Mouse (Mus musculus): ENCODE results near the gene Scml4. TPM values are rescaled to one million over a fixed set of nuclear protein-coding genes. Genes with fewer than 3 reads are reported as not detected.

The Scml4 gene
- total RNA-seq, 2 experiments from 2014 or later, result 7.7 to 8.4 TPM

DNA sequence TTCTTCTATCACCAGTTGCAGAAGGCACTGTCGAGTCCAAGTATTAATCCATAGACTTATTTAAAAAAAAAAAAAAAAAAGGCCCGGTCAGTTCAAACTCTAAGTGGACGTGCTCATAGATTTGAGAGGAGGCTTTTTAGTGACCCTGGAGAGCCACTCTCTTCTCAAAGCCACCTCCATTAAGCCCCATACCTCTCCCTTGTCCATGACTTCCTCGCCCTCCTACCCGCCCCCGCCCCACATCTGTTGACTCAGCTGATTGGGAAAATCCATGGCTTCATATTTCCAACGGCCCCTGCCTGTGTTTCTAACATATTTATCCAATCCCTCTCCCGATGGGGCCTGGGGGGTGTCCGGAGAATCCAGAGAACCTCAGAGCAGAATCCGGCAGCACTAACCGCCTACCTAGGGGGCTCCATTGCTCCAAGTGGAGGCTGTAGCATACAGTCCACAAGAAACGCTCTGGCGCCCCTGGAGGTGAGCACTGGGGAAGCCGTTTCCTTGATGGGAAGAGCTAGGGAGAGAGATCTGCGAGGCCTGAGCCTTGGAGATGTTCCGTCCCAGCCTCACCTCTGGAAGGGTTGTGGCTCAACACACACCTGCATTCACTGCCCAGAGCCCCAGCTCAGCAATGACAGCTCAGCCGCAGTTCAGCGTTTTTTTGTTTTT, 112.5 kb downstream of the Scml4 start:
- peak in 1 of 2 experiments; percentile 88 for DNase-seq (ENCODE audit: extremely low spot score in 1 of 2, low spot score in 2 of 2)
- intact Hi-C loops (cut with DNase I), result no loop called here

DNA sequence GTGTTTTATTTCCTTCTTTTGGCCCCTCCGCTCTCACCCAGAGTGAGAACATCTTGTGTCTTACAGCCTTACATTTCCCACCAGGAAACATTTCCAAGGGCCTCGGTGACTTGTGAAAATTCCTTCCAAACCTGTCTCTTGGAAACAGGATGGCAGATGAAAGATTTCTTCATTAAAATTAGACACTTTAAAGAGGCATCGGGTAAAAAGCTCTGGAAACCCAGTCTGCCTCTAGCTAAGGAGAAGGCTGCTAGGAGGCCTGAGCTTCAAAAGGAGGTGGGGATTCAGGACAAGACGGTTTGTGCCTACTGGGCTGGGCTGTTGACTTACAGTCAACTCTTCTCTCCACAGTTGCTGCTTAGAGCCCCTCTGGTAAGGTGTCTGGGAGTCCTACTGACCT, 113.4 kb downstream of the Scml4 start:
- intact Hi-C loops (cut with DNase I), result no loop called here
- DNase-seq (ENCODE audit: extremely low spot score in 1 of 2, low spot score in 2 of 2), result no peak

DNA sequence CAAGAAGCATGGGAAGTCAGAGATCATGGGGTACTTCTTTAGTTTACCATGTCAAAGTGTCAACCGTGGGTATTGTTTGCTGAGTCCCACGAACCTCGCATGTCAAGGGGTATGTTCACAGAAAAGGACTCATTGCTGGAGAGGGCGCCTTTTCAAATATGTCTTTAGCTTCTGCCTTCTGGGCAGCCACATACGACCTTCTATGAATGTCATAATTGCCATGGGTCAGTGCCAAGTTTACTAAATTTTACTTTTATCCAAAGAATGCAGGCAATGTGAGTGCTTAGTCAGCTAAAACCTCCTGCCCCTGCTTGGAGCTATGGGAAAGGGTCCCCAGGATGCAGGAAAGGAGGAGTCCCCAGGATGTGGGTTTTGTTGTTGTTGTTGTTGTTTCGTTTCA, 116.4 kb downstream of the Scml4 start:
- intact Hi-C loops (cut with DNase I), result no loop called here
- DNase-seq (ENCODE audit: extremely low spot score in 1 of 2, low spot score in 2 of 2), result no peak

DNA sequence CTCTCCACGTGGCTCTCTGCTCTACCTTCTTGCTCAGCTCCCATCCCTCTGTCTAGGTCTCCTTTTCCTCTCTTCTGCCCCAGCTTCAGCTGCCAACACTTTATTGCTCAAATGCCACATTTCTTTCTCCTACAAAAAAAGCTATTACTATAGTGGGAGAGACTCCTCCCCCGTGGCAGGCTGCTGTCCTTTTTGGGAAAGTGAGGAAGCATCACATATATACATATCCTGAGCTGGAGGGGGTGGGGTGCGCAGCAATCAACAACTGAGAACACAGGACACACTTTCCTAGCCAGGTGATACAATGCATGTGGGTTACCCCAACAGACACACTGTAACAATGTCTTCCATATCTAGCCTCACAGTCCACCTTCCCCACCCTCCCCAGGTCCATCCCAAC, 118.2 kb downstream of the Scml4 start:
- no peak for DNase-seq (ENCODE audit: extremely low spot score in 1 of 2, low spot score in 2 of 2)
- intact Hi-C loops (cut with DNase I), result no loop called here

DNA sequence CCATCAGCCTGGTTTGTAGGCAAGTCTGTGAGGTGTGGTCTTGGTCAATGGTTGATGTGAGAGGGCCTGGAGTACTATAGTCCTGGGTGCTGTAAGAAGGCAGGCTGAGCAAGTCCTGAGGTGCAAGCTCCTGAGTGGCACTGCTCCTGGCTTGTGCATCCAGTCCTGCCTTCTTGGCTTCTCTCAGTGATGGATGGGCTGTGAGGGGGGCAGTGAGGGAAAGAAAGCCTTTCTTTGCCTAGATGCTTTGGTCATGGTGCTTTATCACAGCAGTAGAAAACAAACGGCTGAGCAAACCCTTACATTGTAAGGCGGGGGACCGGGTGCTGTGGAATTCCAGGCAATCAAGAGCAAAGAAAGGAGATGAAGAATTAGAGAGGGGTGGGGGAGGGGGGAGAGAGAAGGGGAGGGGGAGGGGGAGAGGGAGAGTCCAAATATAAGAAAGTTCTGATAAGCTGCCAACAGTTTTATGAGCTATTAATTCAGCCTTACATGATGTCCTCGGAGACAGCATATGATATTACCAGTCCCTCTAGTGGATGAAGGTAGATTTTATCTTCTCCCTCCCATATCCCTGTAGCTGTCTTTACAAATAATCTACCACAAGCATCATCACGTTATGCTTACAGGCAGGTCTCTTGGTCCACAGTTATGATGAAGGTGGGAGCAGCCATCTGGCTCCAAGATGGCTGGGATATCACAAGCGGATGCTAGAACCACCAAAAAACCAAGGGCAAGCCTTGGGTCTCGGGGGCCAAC, 121.0 kb downstream of the Scml4 start:
- no peak for DNase-seq (ENCODE audit: extremely low spot score in 1 of 2, low spot score in 2 of 2)
- intact Hi-C loops (cut with DNase I), result no loop called here

DNA sequence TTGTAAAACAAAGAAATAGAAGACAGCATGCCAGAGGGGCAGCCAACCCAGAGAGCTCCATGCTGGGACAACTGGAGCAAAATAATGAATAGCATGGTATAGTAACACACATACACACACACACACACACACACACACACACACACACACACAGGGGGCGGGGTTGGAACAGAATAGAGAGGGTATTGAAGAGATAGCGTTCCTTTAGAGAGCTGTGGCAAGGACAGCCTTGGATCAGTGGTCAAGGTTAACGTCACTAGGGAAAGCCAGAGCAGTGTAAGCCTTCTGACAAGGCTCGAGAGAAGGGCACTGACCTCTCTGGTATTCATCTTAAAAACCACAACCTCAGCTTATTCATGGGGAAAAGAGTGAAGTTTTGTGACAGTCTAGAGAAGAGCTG, 124.7 kb downstream of the Scml4 start:
- no peak for DNase-seq (ENCODE audit: extremely low spot score in 1 of 2, low spot score in 2 of 2)
- intact Hi-C loops (cut with DNase I), result no loop called here

DNA sequence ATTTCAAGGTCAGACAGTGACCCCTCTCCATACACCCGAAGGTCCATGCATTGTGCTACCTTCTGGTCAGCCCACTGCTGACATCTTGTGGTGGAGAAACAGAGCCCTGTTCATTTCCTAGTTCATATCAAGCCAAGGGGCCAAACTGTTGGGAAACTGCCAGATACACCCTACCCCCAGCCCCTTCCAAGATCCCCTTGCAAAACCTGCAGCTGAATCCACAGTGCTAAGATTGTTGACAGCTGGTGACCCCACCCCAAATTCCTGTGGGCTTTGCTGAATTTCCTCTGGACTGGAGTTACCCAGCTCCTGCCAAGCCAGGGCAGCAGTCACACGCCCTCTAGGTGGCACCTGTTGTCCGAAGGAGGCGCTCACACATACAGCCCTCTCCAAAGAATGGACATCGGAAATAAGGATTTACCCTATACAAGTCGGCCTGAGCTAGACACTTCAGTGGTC, 127.5 kb downstream of the Scml4 start:
- intact Hi-C loops (cut with DNase I), result loop anchor here (2.0 kb wide), 1 partner anchor 27 kb away; no protein-coding TSS in a partner anchor
- no peak for DNase-seq (ENCODE audit: extremely low spot score in 1 of 2, low spot score in 2 of 2)

DNA sequence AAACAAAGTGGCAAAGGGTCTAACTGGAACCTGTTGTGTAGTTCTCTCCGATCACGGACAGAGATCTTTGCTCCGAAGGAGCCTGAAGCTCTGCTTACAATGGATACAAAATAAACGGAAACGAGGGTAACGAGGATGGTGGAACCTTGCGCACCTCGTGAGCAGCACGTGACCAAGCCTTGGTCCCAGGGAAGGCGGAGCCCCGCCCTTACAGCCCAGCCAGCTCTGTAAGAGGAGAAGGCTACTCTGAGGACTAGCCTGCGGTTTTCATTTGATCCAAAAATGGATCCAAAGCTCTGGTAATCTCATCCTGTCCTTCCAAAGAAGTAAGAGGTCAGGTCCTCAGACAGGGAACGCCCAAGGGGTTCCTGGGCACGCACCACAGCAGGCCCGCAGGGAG, 128.5 kb downstream of the Scml4 start:
- intact Hi-C loops (cut with DNase I), result no loop called here
- no peak for DNase-seq (ENCODE audit: extremely low spot score in 1 of 2, low spot score in 2 of 2)

DNA sequence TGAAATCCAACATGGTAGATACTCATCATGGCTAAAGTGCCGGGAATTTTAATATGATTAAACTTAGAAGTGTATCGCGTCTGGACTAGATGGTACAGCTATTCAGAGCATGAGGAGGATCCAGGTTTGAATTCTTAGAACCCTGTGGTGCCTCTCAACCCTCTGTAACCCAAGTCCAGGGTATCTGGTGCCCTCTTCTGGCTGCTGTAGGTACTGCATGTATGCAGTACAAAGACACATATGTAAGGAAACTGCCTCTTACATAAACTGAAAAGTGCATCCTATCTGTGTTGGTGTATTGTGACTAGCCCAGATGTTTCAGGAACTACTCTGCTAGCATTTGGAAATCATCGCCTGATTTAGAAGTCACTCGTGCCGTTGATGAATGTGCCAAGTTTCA, 129.7 kb downstream of the Scml4 start:
- intact Hi-C loops (cut with DNase I), result no loop called here
- DNase-seq (ENCODE audit: extremely low spot score in 1 of 2, low spot score in 2 of 2), result peak in 1 of 2 experiments; percentile 52

DNA sequence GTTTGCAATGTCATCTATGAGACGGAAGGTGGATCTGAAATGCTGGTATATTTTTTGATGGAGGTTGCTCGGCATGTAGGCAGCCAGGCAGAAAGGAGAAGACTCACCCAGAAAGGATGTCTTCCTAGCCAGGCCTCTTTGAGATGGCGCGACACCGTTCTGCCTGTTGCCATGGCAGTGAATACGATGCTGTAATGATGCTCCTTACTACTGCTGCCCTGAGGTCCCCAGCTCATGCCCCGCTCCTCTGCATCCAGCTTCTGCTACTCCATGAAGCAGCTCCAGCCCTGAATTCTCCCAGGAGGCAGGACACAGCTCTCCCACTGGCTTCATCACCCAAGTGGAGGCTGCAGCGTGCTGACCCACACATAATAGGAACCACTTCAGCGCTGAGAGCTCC, 130.8 kb downstream of the Scml4 start:
- intact Hi-C loops (cut with DNase I), result no loop called here
- DNase-seq (ENCODE audit: extremely low spot score in 1 of 2, low spot score in 2 of 2), result no peak

DNA sequence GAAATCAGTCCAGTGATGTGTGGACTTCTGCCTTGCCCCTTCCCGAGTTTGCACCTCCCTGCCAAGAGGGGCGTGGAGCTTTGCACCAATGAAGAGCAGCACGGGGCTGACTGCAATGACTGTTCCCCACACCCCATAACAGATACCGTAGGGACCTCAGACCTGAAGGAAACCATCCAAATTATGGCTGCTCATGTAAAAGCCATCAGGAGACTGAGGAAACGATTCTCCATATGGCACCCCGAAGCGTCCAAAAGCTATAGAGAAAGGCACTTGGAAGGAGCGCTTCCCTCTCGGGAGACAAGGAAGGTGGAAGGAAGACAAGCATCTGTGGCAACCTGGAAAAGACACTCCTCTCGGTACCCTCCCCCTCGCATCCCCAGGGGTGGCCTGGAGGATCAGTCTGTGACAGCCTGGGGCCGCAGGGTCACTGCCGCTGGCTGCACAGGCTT, 134.2 kb downstream of the Scml4 start:
- no peak for DNase-seq (ENCODE audit: extremely low spot score in 1 of 2, low spot score in 2 of 2)
- intact Hi-C loops (cut with DNase I), result no loop called here

DNA sequence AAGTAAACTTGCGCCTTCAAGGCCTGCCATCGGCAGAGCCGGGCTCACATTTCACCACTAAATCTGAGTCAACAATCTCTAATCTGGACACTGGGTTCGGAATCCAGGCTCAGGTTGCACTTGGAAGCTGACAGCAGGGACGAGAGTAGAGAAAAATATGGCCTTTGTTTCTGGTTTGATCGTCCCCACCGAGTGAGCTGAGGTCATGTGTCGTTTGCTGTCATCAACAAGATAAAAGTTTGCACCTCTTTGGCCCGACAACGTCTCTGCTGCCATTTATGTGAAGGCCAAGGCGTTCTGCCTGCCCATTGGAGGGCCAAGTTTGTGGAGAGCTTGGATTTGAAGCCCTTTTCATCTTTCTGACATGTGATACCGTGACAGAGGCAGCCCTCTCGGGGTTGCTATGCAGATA, 135.3 kb downstream of the Scml4 start:
- no peak for DNase-seq (ENCODE audit: extremely low spot score in 1 of 2, low spot score in 2 of 2)
- intact Hi-C loops (cut with DNase I), result no loop called here

DNA sequence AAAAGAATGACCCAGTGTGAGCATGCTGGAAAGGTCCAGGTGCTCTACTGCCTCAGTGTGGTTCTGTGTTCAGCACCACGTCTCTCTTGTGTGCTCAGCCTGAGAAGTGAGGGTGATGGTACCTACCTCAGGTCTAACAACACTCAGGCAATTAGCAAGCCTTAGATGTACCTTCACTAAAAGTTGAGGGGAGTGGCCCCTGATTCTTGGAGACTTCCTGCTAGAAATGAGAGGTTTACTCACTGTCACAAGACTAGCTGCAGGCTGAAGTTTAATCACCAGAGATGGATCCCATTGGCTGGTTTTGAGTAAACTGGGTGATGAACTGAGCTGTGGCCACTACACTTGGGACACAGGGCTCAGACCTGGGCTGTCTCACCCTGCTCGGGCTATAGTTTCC, 137.1 kb downstream of the Scml4 start:
- DNase-seq (ENCODE audit: extremely low spot score in 1 of 2, low spot score in 2 of 2), result no peak
- intact Hi-C loops (cut with DNase I), result no loop called here

DNA sequence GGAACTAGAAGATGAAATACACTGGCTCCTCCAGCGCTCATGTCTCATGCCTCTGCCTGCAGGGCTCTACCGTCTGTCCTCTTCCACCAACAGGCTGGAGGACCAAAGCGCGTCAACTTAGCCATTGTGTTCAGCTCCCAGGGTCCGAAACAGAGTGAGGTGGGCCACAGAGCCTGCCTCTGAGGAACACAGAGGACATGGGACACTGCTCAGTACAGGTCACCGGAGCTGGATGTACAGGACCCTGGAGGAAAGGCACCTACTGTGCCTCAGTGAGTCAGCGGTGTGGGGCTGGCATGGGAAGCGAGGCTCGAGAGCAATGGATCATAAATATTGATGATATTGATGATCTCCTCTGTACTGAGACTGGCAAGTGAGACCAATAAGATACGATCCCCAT, 139.2 kb downstream of the Scml4 start:
- intact Hi-C loops (cut with DNase I), result no loop called here
- DNase-seq (ENCODE audit: extremely low spot score in 1 of 2, low spot score in 2 of 2), result no peak

DNA sequence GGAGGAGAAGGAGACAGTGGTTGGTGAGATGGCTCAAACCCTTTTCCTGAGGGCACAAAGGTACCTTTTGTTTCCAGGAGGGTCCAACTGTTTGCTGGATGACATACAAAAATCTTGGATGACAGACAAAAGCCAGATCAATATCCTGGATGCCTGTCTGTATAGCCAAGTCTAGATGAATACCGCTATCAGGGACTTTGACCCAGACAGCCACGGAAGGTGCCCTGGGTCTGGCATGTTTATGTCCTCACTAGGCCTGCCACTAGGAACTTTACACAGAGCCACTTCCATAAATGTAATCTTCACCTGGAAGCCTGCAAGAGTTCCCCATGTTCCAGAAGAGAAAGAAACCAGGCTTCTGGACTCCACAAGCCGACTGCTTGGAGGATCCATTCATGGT, 141.3 kb downstream of the Scml4 start:
- intact Hi-C loops (cut with DNase I), result no loop called here
- no peak for DNase-seq (ENCODE audit: extremely low spot score in 1 of 2, low spot score in 2 of 2)

DNA sequence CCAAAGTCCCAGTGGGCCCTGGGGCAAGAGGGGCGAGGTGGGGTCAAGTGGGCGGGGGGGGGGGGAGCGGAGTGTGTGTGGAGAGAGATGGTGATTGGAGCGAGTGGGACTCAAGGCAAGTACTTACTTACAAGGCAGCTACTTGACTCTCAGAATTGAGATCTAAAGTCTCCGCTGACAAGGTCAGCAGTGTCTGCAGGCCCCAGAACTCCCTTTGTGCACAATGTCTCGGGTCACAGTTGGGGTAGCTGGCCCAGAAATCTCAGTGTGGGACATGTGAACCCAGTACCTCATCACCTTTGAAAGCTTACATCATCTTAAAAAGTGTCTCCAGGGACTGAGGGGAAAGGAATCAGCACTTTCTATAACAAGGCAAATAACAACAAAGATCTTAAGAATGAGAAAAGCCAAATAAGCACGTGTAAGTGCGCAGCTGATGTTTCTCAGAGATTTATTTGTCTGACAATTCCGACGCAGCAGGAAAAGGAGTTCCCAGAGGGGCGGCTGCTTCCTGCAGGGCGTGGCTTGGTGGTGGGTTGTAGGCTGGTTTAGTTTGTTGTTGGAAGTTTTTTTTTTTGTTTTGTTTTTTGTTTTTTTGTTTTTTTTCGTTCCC, 142.0 kb downstream of the Scml4 start:
- intact Hi-C loops (cut with DNase I), result no loop called here

DNA sequence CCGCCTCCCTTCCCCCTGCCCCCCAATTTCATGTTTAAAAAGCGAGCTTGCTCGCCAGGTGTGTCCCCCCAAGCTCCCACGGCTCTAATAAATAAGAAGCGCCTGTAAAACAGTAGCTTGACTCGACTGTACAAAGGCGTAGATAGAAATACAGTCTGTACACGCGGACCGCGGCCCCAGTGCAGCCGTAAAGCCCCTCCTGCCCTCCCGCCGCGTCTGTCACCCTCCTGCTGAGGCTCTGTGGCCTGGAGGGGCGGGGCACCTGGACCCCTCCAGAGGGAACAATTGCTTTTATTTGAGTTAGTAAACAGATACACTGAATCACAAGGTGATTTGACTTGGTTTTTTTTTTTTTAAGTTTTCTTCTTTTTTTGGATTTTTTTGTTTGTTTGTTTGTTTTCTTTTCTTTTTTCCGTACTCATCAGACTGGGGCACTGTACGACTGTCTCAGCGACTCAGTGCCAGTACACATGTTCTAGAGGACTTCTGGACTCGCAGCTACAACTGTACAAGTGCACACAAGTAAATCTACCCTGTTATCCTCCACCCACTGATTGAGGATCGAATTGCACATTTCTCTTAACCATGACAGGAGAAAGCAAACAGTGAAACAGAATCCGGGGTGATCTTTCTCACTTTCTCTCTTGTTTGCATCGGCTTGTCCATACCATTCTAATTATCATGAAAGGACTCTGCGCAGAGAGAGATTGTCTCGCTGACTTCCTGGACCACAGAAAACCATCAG, 142.7 kb downstream of the Scml4 start:
- intact Hi-C loops (cut with DNase I), result no loop called here

More for the DNA sequence above, 142.0 kb downstream of the Scml4 start:
- peak in 1 of 2 experiments; percentile 75 for DNase-seq (ENCODE audit: extremely low spot score in 1 of 2, low spot score in 2 of 2)

DNA sequence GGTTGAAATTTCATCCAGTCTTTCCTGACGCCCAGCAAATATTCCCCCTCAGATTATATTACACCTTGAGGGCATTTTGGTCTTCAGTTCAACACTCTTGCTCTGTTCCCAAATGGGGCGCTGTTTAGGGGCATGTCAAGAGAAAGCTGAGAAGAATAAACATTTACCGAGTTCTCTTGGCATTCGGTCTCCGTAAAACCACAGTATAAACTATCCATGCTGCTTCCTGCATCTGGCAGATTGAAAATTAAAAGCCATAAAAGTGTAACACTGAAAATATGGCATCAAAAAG, 143.2 kb downstream of the Scml4 start:
- intact Hi-C loops (cut with DNase I), result no loop called here
- no peak for DNase-seq (ENCODE audit: extremely low spot score in 1 of 2, low spot score in 2 of 2)

More for the DNA sequence above, 142.7 kb downstream of the Scml4 start:
- DNase-seq (ENCODE audit: extremely low spot score in 1 of 2, low spot score in 2 of 2), result no peak

DNA sequence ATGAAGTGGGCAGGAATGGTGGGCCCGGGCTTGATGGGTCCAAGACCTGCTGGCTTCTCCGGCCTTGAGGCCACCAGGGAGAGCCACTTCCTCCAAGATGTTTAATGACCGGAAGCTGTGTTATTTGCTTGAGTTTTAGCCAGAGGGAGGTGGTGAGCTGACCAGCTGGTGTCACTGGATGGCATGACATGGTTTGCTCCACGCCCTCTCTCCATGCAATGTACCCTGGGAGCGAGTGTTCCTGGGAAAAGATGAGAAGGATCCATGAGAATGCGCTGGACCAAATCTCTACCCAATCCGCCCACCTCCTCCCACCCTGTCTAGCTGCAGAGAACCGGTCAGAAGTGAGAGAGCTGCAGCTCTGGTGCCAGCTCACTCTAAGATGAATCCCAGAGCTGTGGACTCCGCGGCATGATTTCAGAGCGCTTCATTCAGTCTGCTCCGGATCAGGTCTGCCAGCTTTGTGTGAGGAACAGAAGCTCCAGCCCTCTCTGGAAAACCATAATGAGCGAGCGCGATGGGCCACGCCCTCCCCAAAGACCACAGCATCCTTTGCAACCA, 144.1 kb downstream of the Scml4 start:
- DNase-seq (ENCODE audit: extremely low spot score in 1 of 2, low spot score in 2 of 2), result no peak
- intact Hi-C loops (cut with DNase I), result no loop called here

Measured in left cerebral cortex, postnatal 10 days (tissue).